Mouse (Mus musculus) limb, embryonic 14.5 days (tissue): ENCODE measurements around the gene Serpinb11. TPM values are rescaled to one million over a fixed set of nuclear protein-coding genes. Genes with fewer than 3 reads are reported as not detected.

Experiments
- ATAC-seq: fragments of 200-750 bp; cut with Nextera tagmentation; 2 replicates; pipeline ENCODE4 v1.8.0; 2017; ENCODE audit warnings: low read depth, moderate number of reproducible peaks, moderate TSS enrichment; ENCODE audit not compliant: low FRiP score
- DNase-seq: peaks from one replicate; pipeline ENCODE4 v3.0.0-alpha.2; 2015; ENCODE audit warnings: low spot score
- H3K27ac ChIP-seq: fragments of 300-500 bp; sonication (generic); replicated peaks from 2 replicates; pipeline ENCODE4 v1.5.1; 2014; ENCODE audit warnings: low read depth, mild to moderate bottlenecking, low read length, moderate library complexity, mixed read lengths
- H3K27me3 ChIP-seq: fragments of 300-500 bp; sonication (generic); 2 replicates; pipeline ENCODE4 v1.6.1; 2014; ENCODE audit warnings: low read length, mixed read lengths; ENCODE audit not compliant: control insufficient read depth, insufficient read depth
- H3K36me3 ChIP-seq: fragments of 300-500 bp; sonication (generic); 2 replicates; pipeline ENCODE4 v1.6.1; 2014; ENCODE audit warnings: mild to moderate bottlenecking, low read length, moderate library complexity, mixed read lengths; ENCODE audit not compliant: control insufficient read depth, insufficient read depth
- H3K4me1 ChIP-seq: fragments of 300-500 bp; sonication (generic); 2 replicates; pipeline ENCODE4 v1.6.1; 2014; ENCODE audit warnings: antibody characterized with exemption, low read length, mixed read lengths; ENCODE audit not compliant: control insufficient read depth, insufficient read depth
- H3K4me2 ChIP-seq: fragments of 300-500 bp; sonication (generic); replicated peaks from 2 replicates; pipeline ENCODE4 v1.6.1; 2014; ENCODE audit warnings: low read depth, mild to moderate bottlenecking, low read length, moderate library complexity; ENCODE audit not compliant: severe bottlenecking
- H3K4me3 ChIP-seq: fragments of 300-500 bp; sonication (generic); replicated peaks from 2 replicates; pipeline ENCODE4 v1.5.1; 2014; ENCODE audit warnings: low read length
- H3K9ac ChIP-seq: fragments of 300-500 bp; sonication (generic); 2 replicates; pipeline ENCODE4 v1.6.1; 2014; ENCODE audit warnings: mild to moderate bottlenecking, low read depth, low read length, moderate library complexity; ENCODE audit not compliant: severe bottlenecking
- H3K9me3 ChIP-seq: fragments of 300-500 bp; sonication (generic); 2 replicates; pipeline ENCODE4 v1.6.1; 2016; ENCODE audit warnings: low read length; ENCODE audit not compliant: control insufficient read depth
- POLR2A ChIP-seq: fragments of 200-500 bp; IDR thresholded peaks from 2 replicates; pipeline ENCODE4 v1.8.0; 2012; ENCODE audit warnings: inconsistent platforms, mild to moderate bottlenecking, moderate library complexity, borderline replicate concordance; ENCODE audit not compliant: insufficient read depth, insufficient read length; ENCODE audit errors: extremely low read depth
- WGBS: fragments of 180-500 bp; shearing (Covaris S2); extraction: QIAGEN DNeasy Blood & Tissue Kit; methylation state at CpG from one replicate; pipeline ENCODE4 v1.1.7; 2014; 5-methylcytosine and 5-hydroxymethylcytosine counted together
- polyA plus RNA-seq, 2 experiments: library from polyadenylated mRNA; depleted of rRNA in 1 of 2; stranded (reverse) in 1 of 2; unstranded in 1 of 2; fragments of >200 nt; fragmentation: Nextera tagmentation in 1 of 2; extraction: Ambion mirVana in 1 of 2; gene quantifications; 2 replicates each; pipeline versions ENCODE4 v1.2.1 to v1.2.3; 2012 to 2014

Serpinb11 gene
- polyA plus RNA-seq, 2 experiments: 0.20 to 0.80 TPM

DNA sequence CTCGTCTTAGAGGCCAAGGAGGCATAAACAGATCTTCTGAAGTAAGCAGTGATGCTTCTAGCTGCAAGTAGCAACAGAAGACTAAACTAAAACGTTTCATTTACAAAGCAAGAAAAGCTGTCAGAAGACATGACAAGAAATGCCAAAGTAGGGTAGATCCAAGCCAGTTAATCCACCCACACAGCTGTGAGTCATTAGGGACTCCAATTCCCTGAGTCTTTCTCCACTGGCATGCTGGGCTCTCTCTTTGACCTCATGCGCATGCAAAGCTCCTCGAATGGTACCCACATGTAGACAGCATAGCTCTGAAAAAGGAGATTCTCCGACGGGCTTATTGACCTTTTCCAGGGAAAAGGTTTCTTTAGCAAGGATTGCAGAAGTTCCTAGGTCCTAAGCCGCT, 5.0 kb downstream of the Serpinb11 start:
- 52% methylated on average over 7 of the region's 7 CpGs for WGBS
- Histone ChIP-seq H3K27ac (no peak overlapping the region), H3K9ac (no peak overlapping the region), H3K4me2 (no peak overlapping the region), H3K4me3 (no peak overlapping the region), H3K4me1 (peaks cover 6% of the 10 kb centered on the region; the same call in 1 of the 2 replicates), H3K27me3 (no peaks in the 10 kb centered on the region), H3K36me3 (no peaks in the 10 kb centered on the region), H3K9me3 (no peaks in the 10 kb centered on the region)
- ATAC-seq (no peak), DNase-seq (no peak)
- TF ChIP-seq POLR2A: no peak

DNA sequence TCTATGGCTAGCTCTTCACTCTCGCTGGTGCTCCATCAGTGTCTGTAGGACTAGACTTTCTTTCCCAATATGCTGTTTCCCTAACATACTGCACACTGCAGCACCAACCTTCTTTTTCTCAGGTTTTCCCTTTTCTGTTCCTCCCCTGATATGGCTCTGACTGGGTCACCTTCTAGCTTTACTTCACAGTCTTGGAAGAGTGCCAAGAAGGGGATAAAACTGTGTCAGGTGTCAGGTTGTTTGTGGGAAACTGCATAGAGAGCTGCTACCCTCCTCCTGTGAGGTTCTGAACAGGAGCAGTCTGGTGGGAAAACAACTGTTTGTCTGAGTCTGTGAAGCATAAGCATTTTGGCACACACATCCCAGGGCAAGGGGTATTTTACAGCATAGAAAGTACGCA, 7.9 kb downstream of the Serpinb11 start:
- H3K4me1 ChIP-seq: peaks cover 6% of the 10 kb centered on the region; the same call in 1 of the 2 replicates
- H3K27ac ChIP-seq: no peak overlapping the region
- no peak for ATAC-seq
- H3K36me3 ChIP-seq: no peaks in the 10 kb centered on the region
- no peaks in the 10 kb centered on the region for H3K9me3 ChIP-seq
- no peak overlapping the region for H3K4me3 ChIP-seq
- DNase-seq: no peak
- no peaks in the 10 kb centered on the region for H3K27me3 ChIP-seq
- H3K4me2 ChIP-seq: no peak overlapping the region
- 53% methylated on average over 2 of the region's 2 CpGs for WGBS
- TF ChIP-seq POLR2A: no peak
- no peak overlapping the region for H3K9ac ChIP-seq

DNA sequence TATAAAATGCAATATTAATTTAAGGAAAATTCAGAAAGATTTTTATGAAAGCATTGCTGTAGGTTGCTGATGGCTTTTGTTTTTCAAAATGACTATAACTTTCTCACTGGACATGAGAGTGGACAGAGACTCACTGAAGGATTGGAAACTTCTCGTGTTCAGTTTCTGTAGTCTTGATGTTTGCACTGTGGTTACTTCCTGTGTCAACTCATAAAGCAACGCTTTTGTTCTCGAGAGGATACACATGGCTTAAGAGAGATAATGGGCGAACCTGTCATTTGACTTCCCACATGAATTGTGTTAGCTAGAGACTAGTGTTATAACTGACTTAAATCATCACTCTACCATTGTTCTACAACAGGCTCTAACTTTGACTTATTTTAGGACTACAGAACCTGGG, 16.0 kb downstream of the Serpinb11 start:
- no peaks in the 10 kb centered on the region for H3K9me3 ChIP-seq
- H3K36me3 ChIP-seq: no peaks in the 10 kb centered on the region
- H3K4me3 ChIP-seq: no peak overlapping the region
- no peak for TF ChIP-seq POLR2A
- H3K4me2 ChIP-seq: no peak overlapping the region
- H3K9ac ChIP-seq: no peak overlapping the region
- WGBS: 83% methylated on average over 4 of the region's 4 CpGs
- H3K27me3 ChIP-seq: no peaks in the 10 kb centered on the region
- ATAC-seq (no peak), DNase-seq (no peak)
- H3K4me1 ChIP-seq: no peaks in the 10 kb centered on the region
- H3K27ac ChIP-seq: no peak overlapping the region

DNA sequence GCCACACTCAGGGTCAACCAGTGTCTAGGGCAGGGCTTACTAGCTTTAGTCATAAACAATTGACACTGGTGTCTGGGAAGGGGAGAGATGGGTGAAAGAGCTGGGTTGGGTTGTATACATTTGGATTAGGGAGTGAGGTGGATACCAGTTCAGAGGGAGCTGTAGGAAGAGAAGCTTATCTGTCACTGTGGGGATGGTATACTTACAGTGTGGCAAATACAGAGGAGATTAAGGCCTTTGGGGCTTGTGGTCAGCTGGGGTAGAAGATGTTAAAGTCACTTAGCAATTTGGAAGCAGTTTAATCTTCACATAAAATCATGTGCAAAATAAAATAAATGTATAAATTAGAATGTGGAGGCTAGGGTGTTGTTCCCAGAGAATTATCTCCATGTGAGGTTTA, 17.4 kb downstream of the Serpinb11 start:
- no peaks in the 10 kb centered on the region for H3K4me1 ChIP-seq
- no peak for ATAC-seq
- no peak overlapping the region for H3K4me3 ChIP-seq
- H3K9me3 ChIP-seq: no peaks in the 10 kb centered on the region
- no peak for TF ChIP-seq POLR2A
- no peak overlapping the region for H3K27ac ChIP-seq
- no peak overlapping the region for H3K4me2 ChIP-seq
- no peaks in the 10 kb centered on the region for H3K27me3 ChIP-seq
- H3K9ac ChIP-seq: no peak overlapping the region
- no peaks in the 10 kb centered on the region for H3K36me3 ChIP-seq
- no peak for DNase-seq

DNA sequence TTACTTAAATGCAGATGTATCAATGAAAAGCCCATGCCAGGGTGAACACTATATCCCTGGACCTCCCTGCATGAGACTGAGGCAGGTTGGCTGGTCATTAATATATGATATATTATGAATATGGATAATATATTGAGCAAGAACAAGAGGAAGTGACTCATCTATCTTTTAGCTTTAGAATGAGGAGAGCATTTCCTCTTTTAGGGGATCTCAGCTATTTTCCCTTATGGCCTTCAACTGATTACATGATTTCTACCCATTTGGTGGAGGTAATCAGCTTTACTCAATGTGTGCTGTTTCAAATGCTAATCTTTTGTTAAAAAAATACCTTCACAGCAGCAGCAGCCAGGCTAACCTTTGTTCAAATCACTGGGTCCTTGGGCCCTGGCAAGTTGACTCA, 20.5 kb downstream of the Serpinb11 start:
- no peaks in the 10 kb centered on the region for H3K9me3 ChIP-seq
- no peak overlapping the region for H3K4me2 ChIP-seq
- H3K27me3 ChIP-seq: no peaks in the 10 kb centered on the region
- DNase-seq (no peak), ATAC-seq (no peak)
- no peaks in the 10 kb centered on the region for H3K4me1 ChIP-seq
- H3K4me3 ChIP-seq: no peak overlapping the region
- H3K27ac ChIP-seq: no peak overlapping the region
- TF ChIP-seq POLR2A: no peak
- no peak overlapping the region for H3K9ac ChIP-seq
- no peaks in the 10 kb centered on the region for H3K36me3 ChIP-seq

DNA sequence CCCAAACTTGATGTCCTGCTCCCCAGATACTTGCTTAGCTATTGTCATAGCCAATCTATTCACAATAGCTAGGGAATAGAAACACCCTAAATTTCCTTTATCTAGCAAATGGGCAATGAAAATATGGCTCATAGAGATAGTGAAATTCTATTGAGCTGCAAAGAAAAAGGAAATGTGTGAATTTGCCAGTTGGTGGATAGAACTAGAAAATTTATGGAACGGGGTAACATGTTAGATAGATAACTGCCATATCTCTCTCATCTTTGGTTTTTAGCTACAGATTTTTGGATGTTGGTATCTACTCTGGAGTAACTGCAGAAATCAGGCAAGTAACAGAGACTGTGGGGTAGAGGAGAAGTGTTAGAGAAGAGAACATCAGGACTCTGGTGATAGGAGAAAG, 21.4 kb downstream of the Serpinb11 start:
- Histone ChIP-seq H3K4me1 (no peaks in the 10 kb centered on the region), H3K4me3 (no peak overlapping the region), H3K27ac (no peak overlapping the region), H3K27me3 (no peaks in the 10 kb centered on the region), H3K9ac (no peak overlapping the region), H3K4me2 (no peak overlapping the region), H3K9me3 (no peaks in the 10 kb centered on the region), H3K36me3 (no peaks in the 10 kb centered on the region)
- ATAC-seq (no peak), DNase-seq (no peak)
- 89% methylated on average over 1 of the region's 1 CpGs for WGBS
- TF ChIP-seq POLR2A: no peak
